Mouse (Mus musculus) limb, embryonic 14.5 days (tissue): Measurements from ENCODE around the gene Vps72. TPM values are rescaled to one million over a fixed set of nuclear protein-coding genes. Genes with fewer than 3 reads are reported as not detected.

ENCODE experiments used
- ATAC-seq: fragments of 200-750 bp; cut with Nextera tagmentation; 2 replicates; pipeline ENCODE4 v1.8.0; 2017; ENCODE audit warnings: low read depth, moderate number of reproducible peaks, moderate TSS enrichment; ENCODE audit not compliant: low FRiP score
- DNase-seq: peaks from one replicate; pipeline ENCODE4 v3.0.0-alpha.2; 2015; ENCODE audit warnings: low spot score
- H3K27ac ChIP-seq: fragments of 300-500 bp; sonication (generic); replicated peaks from 2 replicates; pipeline ENCODE4 v1.5.1; 2014; ENCODE audit warnings: low read depth, mild to moderate bottlenecking, low read length, moderate library complexity, mixed read lengths
- H3K27me3 ChIP-seq: fragments of 300-500 bp; sonication (generic); 2 replicates; pipeline ENCODE4 v1.6.1; 2014; ENCODE audit warnings: low read length, mixed read lengths; ENCODE audit not compliant: control insufficient read depth, insufficient read depth
- H3K36me3 ChIP-seq: fragments of 300-500 bp; sonication (generic); 2 replicates; pipeline ENCODE4 v1.6.1; 2014; ENCODE audit warnings: mild to moderate bottlenecking, low read length, moderate library complexity, mixed read lengths; ENCODE audit not compliant: control insufficient read depth, insufficient read depth
- H3K4me1 ChIP-seq: fragments of 300-500 bp; sonication (generic); 2 replicates; pipeline ENCODE4 v1.6.1; 2014; ENCODE audit warnings: antibody characterized with exemption, low read length, mixed read lengths; ENCODE audit not compliant: control insufficient read depth, insufficient read depth
- H3K4me2 ChIP-seq: fragments of 300-500 bp; sonication (generic); replicated peaks from 2 replicates; pipeline ENCODE4 v1.6.1; 2014; ENCODE audit warnings: low read depth, mild to moderate bottlenecking, low read length, moderate library complexity; ENCODE audit not compliant: severe bottlenecking
- H3K4me3 ChIP-seq: fragments of 300-500 bp; sonication (generic); replicated peaks from 2 replicates; pipeline ENCODE4 v1.5.1; 2014; ENCODE audit warnings: low read length
- H3K9ac ChIP-seq: fragments of 300-500 bp; sonication (generic); 2 replicates; pipeline ENCODE4 v1.6.1; 2014; ENCODE audit warnings: mild to moderate bottlenecking, low read depth, low read length, moderate library complexity; ENCODE audit not compliant: severe bottlenecking
- H3K9me3 ChIP-seq: fragments of 300-500 bp; sonication (generic); 2 replicates; pipeline ENCODE4 v1.6.1; 2016; ENCODE audit warnings: low read length; ENCODE audit not compliant: control insufficient read depth
- POLR2A ChIP-seq: fragments of 200-500 bp; IDR thresholded peaks from 2 replicates; pipeline ENCODE4 v1.8.0; 2012; ENCODE audit warnings: inconsistent platforms, mild to moderate bottlenecking, moderate library complexity, borderline replicate concordance; ENCODE audit not compliant: insufficient read depth, insufficient read length; ENCODE audit errors: extremely low read depth
- WGBS: fragments of 180-500 bp; shearing (Covaris S2); extraction: QIAGEN DNeasy Blood & Tissue Kit; methylation state at CpG from one replicate; pipeline ENCODE4 v1.1.7; 2014; 5-methylcytosine and 5-hydroxymethylcytosine counted together
- microRNA-seq: library from miRNA; unstranded; fragments of <30 nt; microRNA quantifications from one replicate; pipeline ENCODE4, GENCODE M21; 2016
- polyA plus RNA-seq, 2 experiments: library from polyadenylated mRNA; depleted of rRNA in 1 of 2; stranded (reverse) in 1 of 2; unstranded in 1 of 2; fragments of >200 nt; fragmentation: Nextera tagmentation in 1 of 2; extraction: Ambion mirVana in 1 of 2; gene quantifications; 2 replicates each; pipeline versions ENCODE4 v1.2.1 to v1.2.3; 2012 to 2014

Gene Vps72
- polyA plus RNA-seq, 2 experiments, result 130 to 141 TPM

- Histone ChIP-seq H3K4me2 (no peak overlapping the region), H3K36me3 (peaks cover 42% of the 10 kb centered on the region), H3K27ac (no peak overlapping the region; the same call in 1 of the 2 replicates), H3K9ac (no peak overlapping the region), H3K4me1 (peaks cover 15% of the 10 kb centered on the region; the same call in 1 of the 2 replicates), H3K9me3 (no peaks in the 10 kb centered on the region), H3K4me3 (no peak overlapping the region), H3K27me3 (no peaks in the 10 kb centered on the region)
- ATAC-seq, result 0 out of 2 replicates have a peak, but pooled peaks have one; percentile 4
- TF ChIP-seq POLR2A, result no peak
- DNase-seq, result peak; percentile 35
- WGBS, result 55% methylated on average over 11 of the region's 11 CpGs
Observed at GRCm38 (mm10) chr3:95163419-95164255, 52.8 kb downstream of the Vps72 start.

- Histone ChIP-seq H3K4me1 (peaks cover 15% of the 10 kb centered on the region; the same call in 1 of the 2 replicates), H3K27ac (no peak overlapping the region), H3K4me2 (no peak overlapping the region), H3K36me3 (peaks cover 48% of the 10 kb centered on the region), H3K27me3 (no peaks in the 10 kb centered on the region), H3K4me3 (no peak overlapping the region), H3K9me3 (no peaks in the 10 kb centered on the region), H3K9ac (no peak overlapping the region)
- DNase-seq (no peak), ATAC-seq (no peak)
- no peak for TF ChIP-seq POLR2A
- 70% methylated on average over 4 of the region's 5 CpGs for WGBS
Observed at GRCm38 (mm10) chr3:95164256-95164550, 53.4 kb downstream of the Vps72 start.

GRCm38 (mm10) chr3:95164840-95165239 is 54.0 kb downstream of the Vps72 start:
- Histone ChIP-seq H3K36me3 (peaks cover 54% of the 10 kb centered on the region), H3K27me3 (no peaks in the 10 kb centered on the region), H3K4me1 (peaks cover 10% of the 10 kb centered on the region; the same call in 1 of the 2 replicates), H3K4me3 (no peak overlapping the region), H3K4me2 (no peak overlapping the region), H3K9ac (no peak overlapping the region), H3K9me3 (no peaks in the 10 kb centered on the region), H3K27ac (no peak overlapping the region)
- no peak for TF ChIP-seq POLR2A
- DNase-seq (no peak), ATAC-seq (no peak)
- WGBS, result 85% methylated on average over 5 of the region's 5 CpGs

- DNase-seq (no peak), ATAC-seq (no peak)
- no peak for TF ChIP-seq POLR2A
- H3K4me2 ChIP-seq, result no peak overlapping the region
- H3K9ac ChIP-seq, result no peak overlapping the region
- H3K27ac ChIP-seq, result no peak overlapping the region
- peaks cover 83% of the 10 kb centered on the region for H3K36me3 ChIP-seq
- no peaks in the 10 kb centered on the region for H3K9me3 ChIP-seq
- 90% methylated on average over 10 of the region's 10 CpGs for WGBS
- peaks cover 5% of the 10 kb centered on the region; the same call in 1 of the 2 replicates for H3K4me1 ChIP-seq
- H3K27me3 ChIP-seq, result peaks cover 30% of the 10 kb centered on the region
- no peak overlapping the region for H3K4me3 ChIP-seq
Observed at GRCm38 (mm10) chr3:95169996-95170395, 59.2 kb downstream of the Vps72 start.

GRCm38 (mm10) chr3:95171105-95171504 is 60.3 kb downstream of the Vps72 start:
- no peak for TF ChIP-seq POLR2A
- Histone ChIP-seq H3K9me3 (no peaks in the 10 kb centered on the region), H3K4me1 (peaks cover 5% of the 10 kb centered on the region; the same call in 1 of the 2 replicates), H3K9ac (no peak overlapping the region), H3K27ac (no peak overlapping the region), H3K27me3 (peaks cover 30% of the 10 kb centered on the region), H3K4me3 (no peak overlapping the region), H3K36me3 (peaks cover 75% of the 10 kb centered on the region), H3K4me2 (no peak overlapping the region)
- no peak for ATAC-seq
- WGBS, result 64% methylated on average over 6 of the region's 6 CpGs
- no peak for DNase-seq

Small RNA genes lying within 50 kb of the gene (microRNA-seq; reads per million reads assigned to microRNA genes)
- gene Mir8099-1, result not detected

Other genes starting within 250 kb of the Vps72 start
- gene Psmb4, start 224.1 kb upstream of the Vps72 start, polyA plus RNA-seq (2012; rRNA removed), result 348 and 378 TPM in 2 replicates
- 369 and 384 TPM in 2 replicates for gene Psmb4, start 224.1 kb upstream of the Vps72 start, polyA plus RNA-seq (2014; fragmentation: Nextera tagmentation; extraction: Ambion mirVana)
- 28.7 and 32.9 TPM in 2 replicates for gene Selenbp1, start 178.0 kb upstream of the Vps72 start, polyA plus RNA-seq (2012; rRNA removed)
- gene Selenbp1, start 178.0 kb upstream of the Vps72 start, polyA plus RNA-seq (2014; fragmentation: Nextera tagmentation; extraction: Ambion mirVana), result 29.5 and 34.9 TPM in 2 replicates
- 29.9 and 36.4 TPM in 2 replicates for gene Rfx5, start 156.9 kb upstream of the Vps72 start, polyA plus RNA-seq (2012; rRNA removed)
- gene Rfx5, start 156.9 kb upstream of the Vps72 start, polyA plus RNA-seq (2014; fragmentation: Nextera tagmentation; extraction: Ambion mirVana), result 12.5 and 12.9 TPM in 2 replicates
- gene Pi4kb, start 136.3 kb upstream of the Vps72 start, polyA plus RNA-seq (2012; rRNA removed), result 54.7 and 54.8 TPM in 2 replicates
- 30.4 and 35.6 TPM in 2 replicates for gene Pi4kb, start 136.3 kb upstream of the Vps72 start, polyA plus RNA-seq (2014; fragmentation: Nextera tagmentation; extraction: Ambion mirVana)
- 26.8 and 28.8 TPM in 2 replicates for gene Zfp687, start 95.6 kb upstream of the Vps72 start, polyA plus RNA-seq (2012; rRNA removed)
- gene Zfp687, start 95.6 kb upstream of the Vps72 start, polyA plus RNA-seq (2014; fragmentation: Nextera tagmentation; extraction: Ambion mirVana), result 18.8 and 23.2 TPM in 2 replicates
- 249 and 282 TPM in 2 replicates for gene Psmd4, start 68.4 kb upstream of the Vps72 start, polyA plus RNA-seq (2012; rRNA removed)
- 258 and 280 TPM in 2 replicates for gene Psmd4, start 68.4 kb upstream of the Vps72 start, polyA plus RNA-seq (2014; fragmentation: Nextera tagmentation; extraction: Ambion mirVana)
- gene Pip5k1a, start 4.1 kb upstream of the Vps72 start, polyA plus RNA-seq (2012; rRNA removed), result 35.1 and 41.2 TPM in 2 replicates
- 15.7 and 16.5 TPM in 2 replicates for gene Pip5k1a, start 4.1 kb upstream of the Vps72 start, polyA plus RNA-seq (2014; fragmentation: Nextera tagmentation; extraction: Ambion mirVana)
- gene Tmod4, start 13.5 kb downstream of the Vps72 start, polyA plus RNA-seq (2012; rRNA removed), result 3.2 and 5.0 TPM in 2 replicates
- gene Tmod4, start 13.5 kb downstream of the Vps72 start, polyA plus RNA-seq (2014; fragmentation: Nextera tagmentation; extraction: Ambion mirVana), result 2.9 and 3.7 TPM in 2 replicates
- gene Scnm1, start 23.0 kb downstream of the Vps72 start, polyA plus RNA-seq (2012; rRNA removed), result 85.0 and 106 TPM in 2 replicates
- 65.7 and 73.1 TPM in 2 replicates for gene Scnm1, start 23.0 kb downstream of the Vps72 start, polyA plus RNA-seq (2014; fragmentation: Nextera tagmentation; extraction: Ambion mirVana)
- 11.7 and 11.8 TPM in 2 replicates for gene Lysmd1, start 23.1 kb downstream of the Vps72 start, polyA plus RNA-seq (2012; rRNA removed)
- 13.3 and 15.3 TPM in 2 replicates for gene Lysmd1, start 23.1 kb downstream of the Vps72 start, polyA plus RNA-seq (2014; fragmentation: Nextera tagmentation; extraction: Ambion mirVana)
- gene Tnfaip8l2, start 31.3 kb downstream of the Vps72 start, polyA plus RNA-seq (2012; rRNA removed), result 4.4 and 4.9 TPM in 2 replicates
- 6.1 and 8.0 TPM in 2 replicates for gene Tnfaip8l2, start 31.3 kb downstream of the Vps72 start, polyA plus RNA-seq (2014; fragmentation: Nextera tagmentation; extraction: Ambion mirVana)
- 56.5 and 79.0 TPM in 2 replicates for gene Sema6c, start 49.4 kb downstream of the Vps72 start, polyA plus RNA-seq (2012; rRNA removed)
- gene Sema6c, start 49.4 kb downstream of the Vps72 start, polyA plus RNA-seq (2014; fragmentation: Nextera tagmentation; extraction: Ambion mirVana), result 14.0 and 15.7 TPM in 2 replicates
- gene Gabpb2, start 106.9 kb downstream of the Vps72 start, polyA plus RNA-seq (2012; rRNA removed), result 26.2 and 26.4 TPM in 2 replicates
- 9.7 and 11.5 TPM in 2 replicates for gene Gabpb2, start 106.9 kb downstream of the Vps72 start, polyA plus RNA-seq (2014; fragmentation: Nextera tagmentation; extraction: Ambion mirVana)
- 76.1 and 93.1 TPM in 2 replicates for gene Cdc42se1, start 117.7 kb downstream of the Vps72 start, polyA plus RNA-seq (2012; rRNA removed)
- 119 and 126 TPM in 2 replicates for gene Cdc42se1, start 117.7 kb downstream of the Vps72 start, polyA plus RNA-seq (2014; fragmentation: Nextera tagmentation; extraction: Ambion mirVana)
- gene Mllt11, start 121.1 kb downstream of the Vps72 start, polyA plus RNA-seq (2012; rRNA removed), result 38.5 and 42.4 TPM in 2 replicates
- 16.7 and 17.4 TPM in 2 replicates for gene Mllt11, start 121.1 kb downstream of the Vps72 start, polyA plus RNA-seq (2014; fragmentation: Nextera tagmentation; extraction: Ambion mirVana)
- gene Gm128, start 130.6 kb downstream of the Vps72 start, polyA plus RNA-seq (2012; rRNA removed), result 0.87 and 0.89 TPM in 2 replicates
- 0.50 and 0.63 TPM in 2 replicates for gene Gm128, start 130.6 kb downstream of the Vps72 start, polyA plus RNA-seq (2014; fragmentation: Nextera tagmentation; extraction: Ambion mirVana)
- gene Bnipl, start 140.2 kb downstream of the Vps72 start, polyA plus RNA-seq (2012; rRNA removed), result 6.8 and 12.0 TPM in 2 replicates
- 11.7 and 13.3 TPM in 2 replicates for gene Bnipl, start 140.2 kb downstream of the Vps72 start, polyA plus RNA-seq (2014; fragmentation: Nextera tagmentation; extraction: Ambion mirVana)
- 45.8 and 57.9 TPM in 2 replicates for gene Mindy1, start 170.3 kb downstream of the Vps72 start, polyA plus RNA-seq (2012; rRNA removed)
- gene Mindy1, start 170.3 kb downstream of the Vps72 start, polyA plus RNA-seq (2014; fragmentation: Nextera tagmentation; extraction: Ambion mirVana), result 45.6 and 47.5 TPM in 2 replicates
- gene Prune1, start 171.1 kb downstream of the Vps72 start, polyA plus RNA-seq (2012; rRNA removed), result 31.5 and 38.0 TPM in 2 replicates
- 21.8 and 24.0 TPM in 2 replicates for gene Prune1, start 171.1 kb downstream of the Vps72 start, polyA plus RNA-seq (2014; fragmentation: Nextera tagmentation; extraction: Ambion mirVana)
- gene Anxa9, start 196.2 kb downstream of the Vps72 start, polyA plus RNA-seq (2012; rRNA removed), result 3.8 and 4.7 TPM in 2 replicates
- 4.7 and 4.9 TPM in 2 replicates for gene Anxa9, start 196.2 kb downstream of the Vps72 start, polyA plus RNA-seq (2014; fragmentation: Nextera tagmentation; extraction: Ambion mirVana)
- 183 TPM in 2 replicates for gene Cers2, start 203.8 kb downstream of the Vps72 start, polyA plus RNA-seq (2012; rRNA removed)
- gene Cers2, start 203.8 kb downstream of the Vps72 start, polyA plus RNA-seq (2014; fragmentation: Nextera tagmentation; extraction: Ambion mirVana), result 140 and 155 TPM in 2 replicates
- gene Setdb1, start 246.2 kb downstream of the Vps72 start, polyA plus RNA-seq (2012; rRNA removed), result 56.2 and 57.9 TPM in 2 replicates
- gene Setdb1, start 246.2 kb downstream of the Vps72 start, polyA plus RNA-seq (2014; fragmentation: Nextera tagmentation; extraction: Ambion mirVana), result 44.2 and 51.7 TPM in 2 replicates